Mouse (Mus musculus) liver, embryonic 13.5 days (tissue): ENCODE data around the gene Auh. TPM values are rescaled to one million over a fixed set of nuclear protein-coding genes. Genes with fewer than 3 reads are reported as not detected.

Source experiments
- ATAC-seq: fragments of 200-750 bp; cut with Nextera tagmentation; 2 replicates; pipeline ENCODE4 v1.8.0; 2017; ENCODE audit warnings: low read depth, mild to moderate bottlenecking, moderate number of reproducible peaks, moderate library complexity
- DNase-seq: peaks from one replicate; pipeline ENCODE4 v3.0.0; 2022
- H3K27ac ChIP-seq: fragments of 300-500 bp; sonication (generic); 2 replicates; pipeline ENCODE4 v1.5.1; 2015; ENCODE audit warnings: moderate library complexity, mild to moderate bottlenecking, inconsistent platforms
- H3K27me3 ChIP-seq: fragments of 300-500 bp; sonication (generic); 2 replicates; pipeline ENCODE4 v1.6.1; 2015; ENCODE audit warnings: mild to moderate bottlenecking, inconsistent platforms
- H3K36me3 ChIP-seq: fragments of 300-500 bp; sonication (generic); 2 replicates; pipeline ENCODE4 v1.6.1; 2015; ENCODE audit warnings: mild to moderate bottlenecking, inconsistent platforms
- H3K4me1 ChIP-seq: fragments of 300-500 bp; sonication (generic); replicated peaks from 2 replicates; pipeline ENCODE4 v1.6.1; 2015; ENCODE audit warnings: inconsistent platforms
- H3K4me2 ChIP-seq: fragments of 300-500 bp; sonication (generic); 2 replicates; pipeline ENCODE4 v1.6.1; 2015; ENCODE audit warnings: inconsistent platforms, mild to moderate bottlenecking, moderate library complexity
- H3K4me3 ChIP-seq: fragments of 300-500 bp; sonication (generic); replicated peaks from 2 replicates; pipeline ENCODE4 v1.5.1; 2015; ENCODE audit warnings: mild to moderate bottlenecking, inconsistent platforms
- H3K9ac ChIP-seq: fragments of 300-500 bp; sonication (generic); 2 replicates; pipeline ENCODE4 v1.6.1; 2015; ENCODE audit warnings: mild to moderate bottlenecking, inconsistent platforms
- H3K9me3 ChIP-seq: fragments of 300-500 bp; sonication (generic); replicated peaks from 2 replicates; pipeline ENCODE4 v1.6.1; 2016; ENCODE audit warnings: inconsistent platforms
- whole genome bisulfite sequencing: fragments of 180-500 bp; shearing (Covaris S2); methylation state at CpG from one replicate; pipeline ENCODE4 v1.1.7; 2015; ENCODE audit not compliant: insufficient replicate concordance; 5-methylcytosine and 5-hydroxymethylcytosine counted together
- polyA plus RNA-seq: library from polyadenylated mRNA; unstranded; fragments of >200 nt; fragmentation: Nextera tagmentation; extraction: Ambion mirVana; gene quantifications from 2 replicates; pipeline ENCODE4 v1.2.1, GENCODE M21; 2015

The Auh gene
- 28.9 and 34.7 TPM in 2 replicates for polyA plus RNA-seq

DNA sequence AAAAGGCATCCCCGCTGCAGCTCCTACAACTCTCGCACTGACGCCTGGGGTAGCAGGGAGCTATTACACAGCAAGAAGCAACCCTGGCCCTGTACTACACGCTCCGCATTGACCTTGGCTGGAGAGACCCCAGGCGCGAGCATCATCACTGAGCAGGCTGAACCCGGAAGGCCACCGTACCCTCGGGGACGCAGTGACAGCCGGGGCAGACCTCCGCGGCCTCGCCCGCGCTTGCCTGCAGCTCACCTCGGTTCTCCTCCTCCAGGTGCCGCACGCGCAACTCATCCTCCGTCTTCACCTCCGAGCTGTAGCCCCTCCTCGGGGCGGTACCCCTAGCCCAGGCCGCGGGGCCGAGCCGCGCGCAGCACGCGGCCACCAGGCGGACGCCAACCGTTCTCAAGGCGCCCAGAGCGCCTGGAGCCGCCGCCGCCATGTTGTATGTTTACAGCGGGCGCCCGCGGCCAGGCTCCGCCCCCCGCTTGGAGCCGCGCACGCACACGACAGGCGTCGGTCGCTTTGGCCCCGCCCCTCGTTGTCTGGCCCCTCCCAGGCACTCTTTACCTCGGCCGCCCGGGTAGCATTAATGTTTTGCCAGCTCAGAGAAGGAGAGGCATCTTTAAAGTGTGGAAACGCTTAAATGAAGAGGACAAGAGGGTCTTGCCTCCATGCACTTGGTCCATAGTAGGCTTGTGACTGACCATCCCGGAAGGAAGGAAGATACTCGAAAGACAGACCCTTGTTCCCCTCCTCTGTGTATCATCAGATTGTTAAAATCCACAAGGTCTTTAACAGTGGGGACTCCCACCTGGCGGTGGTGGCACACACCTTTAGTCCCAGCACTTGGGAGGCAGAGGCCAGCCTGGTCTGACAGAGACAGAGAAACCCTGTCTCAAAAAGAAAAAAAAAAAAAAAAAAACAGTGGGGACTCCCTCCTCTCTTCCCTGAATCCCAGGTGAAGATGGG lies at the start of gene Auh:
Auh (minus strand) TSS at position 473 of the 963 bp plus-strand sequence.
- Histone ChIP-seq H3K36me3 (no peaks in the 10 kb centered on the region), H3K27me3 (0 out of 2 replicates have a peak, but pooled peaks cover 5% of the 10 kb centered on the region), H3K4me1 (peaks cover 26% of the 10 kb centered on the region), H3K9me3 (no peaks in the 10 kb centered on the region), H3K4me2 (peak within 1 kb of the TSS; percentile 80), H3K4me3 (peak within 1 kb of the TSS; percentile 92), H3K27ac (peak within 1 kb of the TSS; percentile 78), H3K9ac (peak within 1 kb of the TSS; percentile 89)
- DNase-seq (peak; percentile 73), ATAC-seq (peak; percentile 96)
- under 1% methylated on average over 63 of the region's 63 CpGs for WGBS

DNA sequence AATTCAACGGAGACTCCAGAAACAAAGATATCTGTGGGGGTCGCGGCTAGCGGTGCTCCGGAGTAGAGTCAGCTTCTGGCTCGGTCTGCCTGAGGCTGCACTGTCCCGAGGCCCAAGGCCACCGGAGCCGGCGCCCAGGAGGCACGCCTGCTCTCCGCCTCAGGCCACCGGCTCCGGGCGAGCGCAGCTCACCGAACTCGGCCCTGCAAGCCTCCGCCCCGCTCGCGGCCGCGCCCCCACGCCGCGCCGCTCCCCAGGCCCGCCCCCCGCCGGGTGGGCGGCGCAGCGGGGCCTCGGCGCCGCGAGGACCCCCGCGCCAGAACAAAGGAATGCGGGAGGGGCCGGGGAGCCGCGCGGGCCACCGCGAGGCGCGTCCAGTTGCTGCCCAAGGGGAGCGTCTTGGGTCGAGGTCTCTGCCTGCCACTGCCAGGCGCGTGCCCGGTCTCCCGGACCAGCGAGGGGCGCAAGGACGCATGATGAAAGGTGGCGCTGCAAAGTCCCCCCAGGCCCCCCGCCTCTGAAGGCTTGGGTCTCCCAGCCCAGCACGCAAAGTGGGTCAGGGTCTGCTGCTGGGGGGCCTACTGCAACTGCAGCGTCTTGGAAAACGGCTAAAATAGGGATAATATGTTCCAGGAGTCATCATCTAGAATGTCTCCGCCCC lies 49.0 kb upstream of the Auh start:
- Histone ChIP-seq H3K9ac (peak overlapping the region; percentile 59), H3K9me3 (no peaks in the 10 kb centered on the region), H3K27me3 (peaks cover 75% of the 10 kb centered on the region), H3K4me1 (peaks cover 54% of the 10 kb centered on the region), H3K36me3 (no peaks in the 10 kb centered on the region), H3K4me2 (peak overlapping the region; percentile 74), H3K27ac (no peak overlapping the region), H3K4me3 (peak overlapping the region; percentile 56)
- ATAC-seq, result no peak
- DNase-seq, result no peak
- 1% methylated on average over 64 of the region's 64 CpGs for WGBS

- Histone ChIP-seq H3K9me3 (no peaks in the 10 kb centered on the region), H3K9ac (no peak overlapping the region), H3K4me1 (peaks cover 54% of the 10 kb centered on the region), H3K4me3 (no peak overlapping the region), H3K27ac (no peak overlapping the region), H3K36me3 (no peaks in the 10 kb centered on the region), H3K27me3 (peaks cover 68% of the 10 kb centered on the region), H3K4me2 (peak overlapping the region; percentile 74; the same call in 1 of the 2 replicates)
- DNase-seq (no peak), ATAC-seq (no peak)
- WGBS, result 38% methylated on average over 4 of the region's 4 CpGs
Measured at GRCm38 (mm10) chr13:52977757-52978156, 48.3 kb upstream of the Auh start.

- H3K27me3 ChIP-seq, result peaks cover 63% of the 10 kb centered on the region
- H3K9ac ChIP-seq, result no peak overlapping the region
- 67% methylated on average over 9 of the region's 9 CpGs for whole genome bisulfite sequencing
- H3K36me3 ChIP-seq, result no peaks in the 10 kb centered on the region
- ATAC-seq, result no peak
- no peak overlapping the region for H3K4me2 ChIP-seq
- H3K9me3 ChIP-seq, result no peaks in the 10 kb centered on the region
- DNase-seq, result no peak
- peaks cover 52% of the 10 kb centered on the region for H3K4me1 ChIP-seq
- H3K4me3 ChIP-seq, result no peak overlapping the region
- H3K27ac ChIP-seq, result no peak overlapping the region
Measured at GRCm38 (mm10) chr13:52977221-52977609, 47.7 kb upstream of the Auh start.

DNA sequence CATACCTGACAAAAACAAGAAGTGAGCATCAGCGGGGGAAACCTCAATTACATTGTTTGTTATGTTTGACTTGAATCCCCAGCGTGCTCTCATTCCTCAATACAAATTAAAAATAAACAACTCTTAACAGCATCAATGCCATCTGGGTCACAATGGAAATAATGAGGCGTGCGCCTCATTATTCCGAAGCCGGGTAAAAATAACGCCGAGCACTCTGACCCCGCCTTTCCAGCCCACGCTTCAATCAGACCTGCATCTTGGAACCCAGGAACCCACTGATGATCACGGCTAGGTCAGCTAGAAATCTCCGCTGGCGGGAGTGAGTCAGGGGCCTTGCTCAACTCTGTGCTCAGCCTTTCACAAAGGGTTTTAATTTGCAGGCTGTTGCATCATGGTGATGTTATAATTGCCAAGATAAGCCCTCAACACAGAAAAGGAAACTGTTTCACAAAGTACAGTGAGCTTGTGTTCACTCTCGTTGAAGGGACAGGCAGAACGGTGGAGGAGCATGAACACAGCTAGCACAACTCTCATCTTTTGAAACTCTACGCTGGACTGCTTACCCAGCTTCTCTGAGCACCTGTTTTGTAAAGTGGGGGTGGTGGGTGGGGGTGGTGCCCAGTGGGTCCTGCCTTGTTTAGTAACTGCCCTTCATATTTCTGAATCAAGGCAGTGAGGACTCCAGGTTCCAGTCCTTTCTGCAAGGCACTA lies 47.2 kb upstream of the Auh start:
- DNase-seq, result no peak
- H3K36me3 ChIP-seq, result no peaks in the 10 kb centered on the region
- H3K27me3 ChIP-seq, result peaks cover 58% of the 10 kb centered on the region
- H3K4me2 ChIP-seq, result peak overlapping the region; percentile 10; the same call in 1 of the 2 replicates
- ATAC-seq, result no peak
- H3K27ac ChIP-seq, result no peak overlapping the region
- H3K9me3 ChIP-seq, result no peaks in the 10 kb centered on the region
- H3K4me3 ChIP-seq, result no peak overlapping the region
- H3K4me1 ChIP-seq, result peaks cover 47% of the 10 kb centered on the region
- no peak overlapping the region for H3K9ac ChIP-seq
- WGBS, result 64% methylated on average over 16 of the region's 16 CpGs

GRCm38 (mm10) chr13:52976130-52976509 lies 46.6 kb upstream of the Auh start:
- peaks cover 41% of the 10 kb centered on the region for H3K4me1 ChIP-seq
- DNase-seq, result no peak
- H3K4me3 ChIP-seq, result no peak overlapping the region
- no peaks in the 10 kb centered on the region for H3K36me3 ChIP-seq
- H3K4me2 ChIP-seq, result peak overlapping the region; percentile 10; the same call in 1 of the 2 replicates
- H3K27ac ChIP-seq, result no peak overlapping the region
- peaks cover 52% of the 10 kb centered on the region for H3K27me3 ChIP-seq
- 57% methylated on average over 8 of the region's 8 CpGs for WGBS
- H3K9me3 ChIP-seq, result no peaks in the 10 kb centered on the region
- H3K9ac ChIP-seq, result no peak overlapping the region
- no peak for ATAC-seq

DNA sequence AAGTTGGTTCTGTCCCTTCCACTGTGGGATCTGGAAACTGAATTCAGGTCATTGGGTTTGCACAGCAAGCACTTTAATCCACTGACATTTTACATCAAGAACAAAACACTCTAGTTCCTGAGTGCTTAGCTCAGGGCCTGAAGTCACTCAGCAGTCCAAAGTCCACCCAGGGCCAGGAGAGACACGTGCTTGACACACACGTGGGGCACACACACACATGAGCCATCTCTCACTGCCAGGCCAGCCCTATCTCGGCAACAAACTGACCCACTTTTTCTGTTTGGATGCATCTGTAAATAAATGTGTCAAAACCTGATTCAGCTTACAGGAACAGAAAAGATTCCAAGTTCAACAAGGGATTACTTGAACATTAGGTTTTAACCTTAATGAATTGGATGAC lies 45.2 kb upstream of the Auh start:
- ATAC-seq (no peak), DNase-seq (no peak)
- H3K9me3 ChIP-seq, result no peaks in the 10 kb centered on the region
- no peaks in the 10 kb centered on the region for H3K36me3 ChIP-seq
- 53% methylated on average over 3 of the region's 3 CpGs for WGBS
- H3K4me3 ChIP-seq, result no peak overlapping the region
- peaks cover 34% of the 10 kb centered on the region for H3K4me1 ChIP-seq
- H3K9ac ChIP-seq, result no peak overlapping the region
- H3K4me2 ChIP-seq, result no peak overlapping the region
- H3K27ac ChIP-seq, result no peak overlapping the region
- H3K27me3 ChIP-seq, result peaks cover 38% of the 10 kb centered on the region

DNA sequence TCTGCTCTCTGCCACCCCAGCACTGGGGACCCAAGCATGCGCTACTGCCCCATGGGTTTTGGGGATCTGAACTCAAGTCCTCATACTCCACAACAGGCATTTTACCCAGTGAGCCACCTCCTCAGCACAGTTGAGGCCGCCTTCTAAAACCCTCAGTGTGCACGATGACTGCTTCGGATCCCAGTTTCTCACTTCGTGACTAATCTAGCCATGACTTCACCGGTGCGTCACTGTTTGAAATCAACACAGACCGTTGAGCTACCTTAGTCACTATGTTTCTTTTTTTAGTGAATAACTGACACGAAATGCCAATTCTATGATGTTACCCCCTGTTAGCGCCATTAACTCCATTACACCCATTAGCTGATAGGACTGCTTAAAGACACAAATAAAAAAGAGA lies 43.9 kb upstream of the Auh start:
- no peak for DNase-seq
- H3K4me1 ChIP-seq, result peaks cover 24% of the 10 kb centered on the region
- H3K4me2 ChIP-seq, result no peak overlapping the region
- no peak for ATAC-seq
- H3K27ac ChIP-seq, result no peak overlapping the region
- H3K36me3 ChIP-seq, result no peaks in the 10 kb centered on the region
- H3K4me3 ChIP-seq, result no peak overlapping the region
- no peak overlapping the region for H3K9ac ChIP-seq
- H3K27me3 ChIP-seq, result peaks cover 26% of the 10 kb centered on the region
- H3K9me3 ChIP-seq, result no peaks in the 10 kb centered on the region
- 84% methylated on average over 10 of the region's 10 CpGs for WGBS

DNA sequence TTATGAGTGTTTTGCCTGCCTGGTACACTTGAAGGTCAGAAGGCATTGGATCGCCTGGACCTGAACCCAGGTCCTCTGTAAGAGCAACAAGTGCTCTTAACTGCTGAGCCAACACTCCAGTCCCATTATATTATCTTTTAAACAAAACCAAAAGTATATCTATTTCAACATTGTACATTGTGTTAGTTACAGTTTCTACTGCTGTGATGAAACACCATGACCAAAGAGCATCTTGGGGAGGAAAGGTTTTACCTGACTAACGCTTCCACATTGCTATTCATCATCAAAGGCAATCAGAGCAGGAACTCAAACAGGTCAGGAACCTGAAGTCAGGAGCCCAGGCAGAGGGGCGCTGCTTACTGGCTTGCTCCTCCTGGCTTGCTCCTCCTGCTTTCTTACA lies 43.1 kb upstream of the Auh start:
- DNase-seq (no peak), ATAC-seq (no peak)
- H3K9me3 ChIP-seq, result no peaks in the 10 kb centered on the region
- H3K36me3 ChIP-seq, result peaks cover 4% of the 10 kb centered on the region; the same call in 1 of the 2 replicates
- WGBS, result 77% methylated on average over 3 of the region's 3 CpGs
- H3K4me2 ChIP-seq, result no peak overlapping the region
- no peak overlapping the region for H3K9ac ChIP-seq
- peaks cover 18% of the 10 kb centered on the region for H3K27me3 ChIP-seq
- H3K4me3 ChIP-seq, result no peak overlapping the region
- peaks cover 20% of the 10 kb centered on the region for H3K4me1 ChIP-seq
- no peak overlapping the region for H3K27ac ChIP-seq

GRCm38 (mm10) chr13:52970876-52971275 lies 41.4 kb upstream of the Auh start:
- no peak for ATAC-seq
- Histone ChIP-seq H3K27ac (no peak overlapping the region), H3K36me3 (peaks cover 20% of the 10 kb centered on the region), H3K4me3 (no peak overlapping the region), H3K9ac (no peak overlapping the region), H3K4me2 (no peak overlapping the region), H3K27me3 (0 out of 2 replicates have a peak, but pooled peaks cover 4% of the 10 kb centered on the region), H3K9me3 (no peaks in the 10 kb centered on the region), H3K4me1 (peaks cover 8% of the 10 kb centered on the region)
- WGBS, result 59% methylated on average over 6 of the region's 6 CpGs
- DNase-seq, result no peak

DNA sequence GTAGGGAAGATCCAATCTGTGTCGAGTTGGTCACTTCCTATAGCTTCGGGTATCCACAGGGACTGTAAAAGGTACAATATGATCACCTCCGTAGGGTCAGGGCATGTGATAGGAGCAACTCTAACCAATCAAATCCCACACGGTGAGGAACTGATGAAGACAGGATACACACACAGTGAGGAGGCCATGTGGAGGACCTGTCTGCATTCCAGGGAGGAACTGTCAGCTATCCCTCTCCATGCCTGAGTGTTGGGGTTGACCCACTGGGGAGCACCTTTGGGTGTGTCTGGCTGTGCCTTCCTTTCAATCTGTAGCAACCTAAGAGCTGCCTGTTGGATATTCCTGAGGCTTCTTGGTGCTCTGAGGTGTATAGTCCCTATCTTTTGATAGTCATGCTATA lies 33.4 kb upstream of the Auh start:
- Histone ChIP-seq H3K9me3 (no peaks in the 10 kb centered on the region), H3K36me3 (peaks cover 19% of the 10 kb centered on the region), H3K4me2 (no peak overlapping the region), H3K27me3 (no peaks in the 10 kb centered on the region), H3K4me3 (no peak overlapping the region), H3K9ac (no peak overlapping the region), H3K27ac (no peak overlapping the region), H3K4me1 (no peaks in the 10 kb centered on the region)
- ATAC-seq, result no peak
- no peak for DNase-seq
- WGBS, result 62% methylated on average over 4 of the region's 4 CpGs
